Mouse (Mus musculus) lung, postnatal 0 days (tissue): ENCODE results near the gene Mas1. TPM values are rescaled to one million over a fixed set of nuclear protein-coding genes. Genes with fewer than 3 reads are reported as not detected.

Source experiments
- ATAC-seq: fragments of 200-750 bp; cut with Nextera tagmentation; 2 replicates; pipeline ENCODE4 v1.8.0; 2017; ENCODE audit warnings: moderate library complexity
- DNase-seq: peaks from one replicate; pipeline ENCODE4 v3.0.0-alpha.2; 2016; ENCODE audit warnings: low spot score
- H3K27ac ChIP-seq: fragments of 300-500 bp; sonication (generic); 2 replicates; pipeline ENCODE4 v1.5.1; 2014; ENCODE audit warnings: antibody characterized with exemption, mild to moderate bottlenecking, low read length, mixed read lengths
- H3K27me3 ChIP-seq: fragments of 300-500 bp; sonication (generic); replicated peaks from 2 replicates; pipeline ENCODE4 v1.6.1; 2014; ENCODE audit warnings: low read length, mixed read lengths; ENCODE audit not compliant: insufficient read depth
- H3K36me3 ChIP-seq: fragments of 300-500 bp; sonication (generic); 2 replicates; pipeline ENCODE4 v1.6.1; 2014; ENCODE audit warnings: low read length, mixed read lengths; ENCODE audit not compliant: insufficient read depth
- H3K4me1 ChIP-seq: fragments of 300-500 bp; sonication (generic); 2 replicates; pipeline ENCODE4 v1.6.1; 2014; ENCODE audit warnings: antibody characterized with exemption, low read depth, low read length, mixed read lengths; ENCODE audit not compliant: insufficient read depth
- H3K4me2 ChIP-seq: fragments of 300-500 bp; sonication (generic); replicated peaks from 2 replicates; pipeline ENCODE4 v1.6.1; 2014; ENCODE audit warnings: low read depth, mild to moderate bottlenecking, low read length, moderate library complexity, mixed read lengths
- H3K4me3 ChIP-seq: fragments of 300-500 bp; sonication (generic); 2 replicates; pipeline ENCODE4 v1.5.1; 2014; ENCODE audit warnings: low read depth, low read length
- H3K9ac ChIP-seq: fragments of 300-500 bp; sonication (generic); replicated peaks from 2 replicates; pipeline ENCODE4 v1.6.1; 2014; ENCODE audit warnings: low read depth, mild to moderate bottlenecking
- H3K9me3 ChIP-seq: fragments of 300-500 bp; sonication (generic); 2 replicates; pipeline ENCODE4 v1.6.1; 2016; ENCODE audit warnings: low read length, mixed read lengths
- CTCF ChIP-seq: IDR thresholded peaks from 2 replicates; pipeline ENCODE4 v1.5.1; 2016; ENCODE audit warnings: antibody characterized with exemption, mild to moderate bottlenecking
- EP300 ChIP-seq: IDR thresholded peaks from 2 replicates; pipeline ENCODE4 v1.6.1; 2016; ENCODE audit warnings: antibody characterized with exemption, mild to moderate bottlenecking, control low read depth
- WGBS: fragments of 180-500 bp; shearing (Covaris S2); extraction: QIAGEN DNeasy Blood & Tissue Kit; methylation state at CpG from one replicate; pipeline ENCODE4 v1.1.7; 2014; 5-methylcytosine and 5-hydroxymethylcytosine counted together
- polyA plus RNA-seq: library from polyadenylated mRNA; unstranded; fragments of >200 nt; fragmentation: Nextera tagmentation; extraction: Ambion mirVana; gene quantifications from 2 replicates; pipeline ENCODE4 v1.2.1, GENCODE M21; 2015

Mas1 gene
- polyA plus RNA-seq, 1 experiment from 2014 or later = 0.14 TPM

GRCm38 (mm10) chr17:12799368-12800275 is 68.3 kb downstream of the Mas1 start:
- Histone ChIP-seq H3K27me3 (no peaks in the 10 kb centered on the region), H3K36me3 (no peaks in the 10 kb centered on the region), H3K27ac (no peak overlapping the region; the same call in 1 of the 2 replicates), H3K4me1 (no peaks in the 10 kb centered on the region; the same call in 1 of the 2 replicates), H3K4me2 (no peak overlapping the region), H3K9me3 (no peaks in the 10 kb centered on the region), H3K9ac (no peak overlapping the region), H3K4me3 (no peak overlapping the region)
- ATAC-seq (peak; percentile 75), DNase-seq (peak; percentile 75)
- TF ChIP-seq EP300 (0 out of 2 replicates have a peak, but pooled peaks have one; percentile 4), CTCF (peak; percentile 58)
- 49% methylated on average over 12 of the region's 12 CpGs for WGBS

- H3K36me3 ChIP-seq = no peaks in the 10 kb centered on the region
- no peak for ATAC-seq
- peaks cover 9% of the 10 kb centered on the region for H3K4me1 ChIP-seq
- H3K4me2 ChIP-seq = no peak overlapping the region
- H3K9ac ChIP-seq = no peak overlapping the region
- H3K9me3 ChIP-seq = no peaks in the 10 kb centered on the region
- H3K4me3 ChIP-seq = no peak overlapping the region
- H3K27me3 ChIP-seq = no peaks in the 10 kb centered on the region
- peak overlapping the region; percentile 48 for H3K27ac ChIP-seq
- DNase-seq = no peak
- WGBS = 70% methylated on average over 3 of the region's 3 CpGs
- TF ChIP-seq EP300 (no peak), CTCF (no peak)
Measured at GRCm38 (mm10) chr17:12798571-12798970, 69.4 kb downstream of the Mas1 start.

GRCm38 (mm10) chr17:12797427-12798029 is 70.4 kb downstream of the Mas1 start:
- Histone ChIP-seq H3K4me1 (peaks cover 12% of the 10 kb centered on the region), H3K9ac (no peak overlapping the region), H3K27me3 (no peaks in the 10 kb centered on the region), H3K9me3 (no peaks in the 10 kb centered on the region), H3K4me2 (no peak overlapping the region), H3K4me3 (no peak overlapping the region), H3K27ac (no peak overlapping the region), H3K36me3 (no peaks in the 10 kb centered on the region)
- 58% methylated on average over 3 of the region's 3 CpGs for WGBS
- DNase-seq (no peak), ATAC-seq (no peak)
- TF ChIP-seq EP300 (no peak), CTCF (peak; percentile 16; the same call in 1 of the 2 replicates)

GRCm38 (mm10) chr17:12796633-12797032 is 71.3 kb downstream of the Mas1 start:
- DNase-seq (no peak), ATAC-seq (no peak)
- H3K4me3 ChIP-seq = no peak overlapping the region
- peaks cover 20% of the 10 kb centered on the region for H3K4me1 ChIP-seq
- TF ChIP-seq CTCF (no peak), EP300 (no peak)
- WGBS = 55% methylated on average over 3 of the region's 3 CpGs
- no peak overlapping the region for H3K9ac ChIP-seq
- no peaks in the 10 kb centered on the region for H3K27me3 ChIP-seq
- H3K4me2 ChIP-seq = no peak overlapping the region
- no peaks in the 10 kb centered on the region for H3K9me3 ChIP-seq
- H3K36me3 ChIP-seq = no peaks in the 10 kb centered on the region
- H3K27ac ChIP-seq = no peak overlapping the region

- peaks cover 30% of the 10 kb centered on the region for H3K4me1 ChIP-seq
- WGBS = 7% methylated on average over 8 of the region's 8 CpGs
- peak; percentile 87 for DNase-seq
Measured at GRCm38 (mm10) chr17:12793660-12794406, 74.1 kb downstream of the Mas1 start.

More at GRCm38 (mm10) chr17:12793660-12794406, 74.1 kb downstream of the Mas1 start:
- H3K27me3 ChIP-seq = no peaks in the 10 kb centered on the region
- H3K36me3 ChIP-seq = no peaks in the 10 kb centered on the region
- no peaks in the 10 kb centered on the region for H3K9me3 ChIP-seq
- H3K27ac ChIP-seq = peak overlapping the region; percentile 81
- no peak overlapping the region for H3K4me3 ChIP-seq
- peak; percentile 53 for ATAC-seq
- TF ChIP-seq CTCF = peak; percentile 19
- no peak for TF ChIP-seq EP300
- H3K4me2 ChIP-seq = no peak overlapping the region
- no peak overlapping the region for H3K9ac ChIP-seq
